Comparison of ENCODE assay signal across 9 mouse cellular contexts in genomic region chr9:120415504-120415903, GRCm38 (mm10).
A peak's percentile ranks its signal among the peaks of the same experiment; 100 is the strongest.
DNase-seq lines count a peak whose midpoint lies in the region; ATAC-seq and TF ChIP-seq lines count a peak whose summit lies in the region.
"Had no signal": no experiment of that assay in that cellular context is flagged by ENCODE, and none has a peak within 500 bp of the region (broad histone marks: within the 10 kb centered on the region; RNA-seq: fewer than 3 reads in every experiment).

No protein-coding gene starts in this region.

- no peak overlapping the region for H3K9ac ChIP-seq in liver, embryonic 14.5 days (replicated peaks)
- H3K9ac ChIP-seq: limb, embryonic 12.5 days had no signal

- TF ChIP-seq CTCF in liver, embryonic 14.5 days (IDR thresholded peaks at IDR 0.05; ENCODE audit: low read depth): peak; percentile 83

- H3K36me3 ChIP-seq in liver, embryonic 14.5 days (replicated peaks; ENCODE audit: control insufficient read depth, insufficient read depth, low read depth): no peaks in the 10 kb centered on the region
- H3K36me3 ChIP-seq: limb, embryonic 12.5 days had no signal

- TF ChIP-seq EP300 in liver, embryonic 14.5 days (IDR thresholded peaks at IDR 0.05; ENCODE audit: low read depth): no peak

- H3K9me3 ChIP-seq in liver, embryonic 14.5 days (ENCODE audit: control insufficient read depth, low read length): no peaks in the 10 kb centered on the region
- H3K9me3 ChIP-seq: limb, embryonic 12.5 days had no signal

- 10% methylated on average over 6 of the region's 7 CpGs for WGBS in liver, embryonic 14.5 days (ENCODE audit: insufficient replicate concordance)

- H3K27me3 ChIP-seq in liver, embryonic 14.5 days (ENCODE audit: control insufficient read depth, insufficient read depth, low read length): no peaks in the 10 kb centered on the region
- H3K27me3 ChIP-seq: limb, embryonic 12.5 days had no signal

- peak; percentile 72 for DNase-seq in CD4-positive helper T cell, adult 2 months (ENCODE audit: low read depth, low spot score)
- DNase-seq in T-cell, adult 2 months (ENCODE audit: low spot score): peak; percentile 78
- peak; percentile 74 to 83 for DNase-seq in cerebellum, postnatal 25 days
- peak; percentile 53 for DNase-seq in gastrocnemius, postnatal 25 days
- peak; percentile 76 to 85 for DNase-seq in kidney, postnatal 25 days
- DNase-seq in liver, embryonic 14.5 days (ENCODE audit: low read depth in 3 of 3, low spot score in 3 of 3): peak; percentile 17 to 56 (median 43)
- peak; percentile 59 for DNase-seq in ovary, postnatal 36 days (ENCODE audit: low spot score)
- peak; percentile 81 for DNase-seq in thymus, postnatal 25 days

- no peaks in the 10 kb centered on the region for H3K4me1 ChIP-seq in liver, embryonic 14.5 days (replicated peaks; ENCODE audit: control insufficient read depth in 2 of 2, insufficient read depth in 2 of 2, low read length in 1 of 2)
- H3K4me1 ChIP-seq: limb, embryonic 12.5 days had no signal

- H3K27ac ChIP-seq in liver, embryonic 14.5 days: no peak overlapping the region
- H3K27ac ChIP-seq: limb, embryonic 12.5 days had no signal

- no peak overlapping the region for H3K4me2 ChIP-seq in liver, embryonic 14.5 days (ENCODE audit: low read depth)
- H3K4me2 ChIP-seq: limb, embryonic 12.5 days had no signal

- ATAC-seq in liver, embryonic 14.5 days (ENCODE audit: insufficient read depth): peak; percentile 41; the same call in 1 of the 2 replicates

- no peak overlapping the region for H3K4me3 ChIP-seq in liver, embryonic 14.5 days (ENCODE audit: insufficient read depth in 1 of 2, low read depth in 2 of 2, low read length in 2 of 2)
- H3K4me3 ChIP-seq: limb, embryonic 12.5 days had no signal
